Mouse (Mus musculus) neural tube, embryonic 12.5 days (tissue): ENCODE measurements around the gene Myocos. TPM values are rescaled to one million over a fixed set of nuclear protein-coding genes. Genes with fewer than 3 reads are reported as not detected.

Experiments used
- ATAC-seq: fragments of 200-750 bp; cut with Nextera tagmentation; 2 replicates; pipeline ENCODE4 v1.8.0; 2017; ENCODE audit warnings: low read depth, mild to moderate bottlenecking, moderate TSS enrichment, moderate library complexity; ENCODE audit not compliant: low FRiP score
- H3K27ac ChIP-seq: fragments of 300-500 bp; sonication (generic); 2 replicates; pipeline ENCODE4 v1.5.1; 2016
- H3K27me3 ChIP-seq: fragments of 300-500 bp; sonication (generic); replicated peaks from 2 replicates; pipeline ENCODE4 v1.6.1; 2016; ENCODE audit warnings: mild to moderate bottlenecking
- H3K36me3 ChIP-seq: fragments of 300-500 bp; sonication (generic); 2 replicates; pipeline ENCODE4 v1.6.1; 2016; ENCODE audit warnings: mild to moderate bottlenecking
- H3K4me1 ChIP-seq: fragments of 300-500 bp; sonication (generic); 2 replicates; pipeline ENCODE4 v1.6.1; 2016
- H3K4me2 ChIP-seq: fragments of 300-500 bp; sonication (generic); replicated peaks from 2 replicates; pipeline ENCODE4 v1.6.1; 2016; ENCODE audit warnings: mild to moderate bottlenecking
- H3K4me3 ChIP-seq: fragments of 300-500 bp; sonication (generic); 2 replicates; pipeline ENCODE4 v1.5.1; 2016
- H3K9ac ChIP-seq: fragments of 300-500 bp; sonication (generic); 2 replicates; pipeline ENCODE4 v1.6.1; 2016; ENCODE audit warnings: mild to moderate bottlenecking
- H3K9me3 ChIP-seq: fragments of 300-500 bp; sonication (generic); 2 replicates; pipeline ENCODE4 v1.6.1; 2016; ENCODE audit warnings: mild to moderate bottlenecking
- WGBS: fragments of 180-500 bp; shearing (Covaris S2); methylation state at CpG from one replicate; pipeline ENCODE4 v1.1.7; 2016; 5-methylcytosine and 5-hydroxymethylcytosine counted together
- polyA plus RNA-seq: library from polyadenylated mRNA; unstranded; fragments of >200 nt; fragmentation: Nextera tagmentation; extraction: Ambion mirVana; gene quantifications from 2 replicates; pipeline ENCODE4 v1.2.1, GENCODE M21; 2016

The Myocos gene
- polyA plus RNA-seq = not detected in 2 replicates

- no peak within 1 kb of the TSS for H3K9ac ChIP-seq
- ATAC-seq = no peak
- no peaks in the 10 kb centered on the region for H3K4me1 ChIP-seq
- H3K27me3 ChIP-seq = no peaks in the 10 kb centered on the region
- no peaks in the 10 kb centered on the region for H3K36me3 ChIP-seq
- no peaks in the 10 kb centered on the region for H3K9me3 ChIP-seq
- H3K4me2 ChIP-seq = no peak within 1 kb of the TSS
- H3K4me3 ChIP-seq = no peak within 1 kb of the TSS
- 88% methylated on average over 7 of the region's 7 CpGs for WGBS
- no peak within 1 kb of the TSS for H3K27ac ChIP-seq
These were observed at the start of gene Myocos for GRCm38 (mm10) chr1:162658119-162658518. Gene Myocos, minus strand, starts transcription at chr1:162658219.

- 46% methylated on average over 8 of the region's 8 CpGs for WGBS
- Histone ChIP-seq H3K9ac (no peak overlapping the region), H3K4me3 (no peak overlapping the region), H3K4me2 (no peak overlapping the region), H3K4me1 (no peaks in the 10 kb centered on the region), H3K9me3 (no peaks in the 10 kb centered on the region), H3K27ac (no peak overlapping the region), H3K27me3 (no peaks in the 10 kb centered on the region), H3K36me3 (peaks cover 69% of the 10 kb centered on the region)
- no peak for ATAC-seq
These were observed 42.5 kb upstream of the Myocos start for GRCm38 (mm10) chr1:162700389-162701066.

- no peaks in the 10 kb centered on the region for H3K4me1 ChIP-seq
- no peaks in the 10 kb centered on the region for H3K27me3 ChIP-seq
- H3K9me3 ChIP-seq = no peaks in the 10 kb centered on the region
- peaks cover 69% of the 10 kb centered on the region for H3K36me3 ChIP-seq
- H3K27ac ChIP-seq = no peak overlapping the region
- no peak overlapping the region for H3K4me2 ChIP-seq
- 97% methylated on average over 6 of the region's 6 CpGs for WGBS
- no peak for ATAC-seq
- no peak overlapping the region for H3K9ac ChIP-seq
- no peak overlapping the region for H3K4me3 ChIP-seq
These were observed 39.8 kb upstream of the Myocos start for GRCm38 (mm10) chr1:162697866-162698265.

- H3K9me3 ChIP-seq = no peaks in the 10 kb centered on the region
- no peak overlapping the region for H3K4me2 ChIP-seq
- H3K4me1 ChIP-seq = no peaks in the 10 kb centered on the region
- peaks cover 69% of the 10 kb centered on the region for H3K36me3 ChIP-seq
- 96% methylated on average over 2 of the region's 2 CpGs for WGBS
- H3K9ac ChIP-seq = no peak overlapping the region
- no peak for ATAC-seq
- no peaks in the 10 kb centered on the region for H3K27me3 ChIP-seq
- no peak overlapping the region for H3K27ac ChIP-seq
- no peak overlapping the region for H3K4me3 ChIP-seq
These were observed 35.7 kb upstream of the Myocos start for GRCm38 (mm10) chr1:162693721-162694120.

- Histone ChIP-seq H3K4me2 (peak overlapping the region; percentile 57), H3K4me3 (peak overlapping the region; percentile 21; the same call in 1 of the 2 replicates), H3K36me3 (peaks cover 11% of the 10 kb centered on the region), H3K9ac (peak overlapping the region; percentile 33; the same call in 1 of the 2 replicates), H3K27me3 (no peaks in the 10 kb centered on the region), H3K4me1 (peaks cover 11% of the 10 kb centered on the region), H3K9me3 (no peaks in the 10 kb centered on the region), H3K27ac (no peak overlapping the region)
- ATAC-seq = peak; percentile 81
- 5% methylated on average over 11 of the region's 11 CpGs for WGBS
These were observed 7.6 kb upstream of the Myocos start for GRCm38 (mm10) chr1:162665486-162666174.

- H3K4me1 ChIP-seq = peaks cover 11% of the 10 kb centered on the region
- 0 out of 2 replicates have a peak overlapping the region, but pooled peaks have one; percentile 33 for H3K9ac ChIP-seq
- peak overlapping the region; percentile 57 for H3K4me2 ChIP-seq
- H3K27me3 ChIP-seq = no peaks in the 10 kb centered on the region
- 0 out of 2 replicates have a peak overlapping the region, but pooled peaks have one; percentile 21 for H3K4me3 ChIP-seq
- H3K9me3 ChIP-seq = no peaks in the 10 kb centered on the region
- H3K27ac ChIP-seq = no peak overlapping the region
- H3K36me3 ChIP-seq = peaks cover 10% of the 10 kb centered on the region; the same call in 1 of the 2 replicates
- 17% methylated on average over 10 of the region's 10 CpGs for WGBS
- peak; percentile 98 for ATAC-seq
These were observed 6.9 kb upstream of the Myocos start for GRCm38 (mm10) chr1:162664826-162665475.

GRCm38 (mm10) chr1:162660276-162660860 lies 2.3 kb upstream of the Myocos start:
- H3K4me3 ChIP-seq = no peak overlapping the region
- H3K4me1 ChIP-seq = peaks cover 6% of the 10 kb centered on the region; the same call in 1 of the 2 replicates
- H3K36me3 ChIP-seq = no peaks in the 10 kb centered on the region
- no peak overlapping the region for H3K4me2 ChIP-seq
- 90% methylated on average over 11 of the region's 11 CpGs for WGBS
- no peaks in the 10 kb centered on the region for H3K27me3 ChIP-seq
- ATAC-seq = no peak
- no peaks in the 10 kb centered on the region for H3K9me3 ChIP-seq
- no peak overlapping the region for H3K9ac ChIP-seq
- no peak overlapping the region for H3K27ac ChIP-seq

GRCm38 (mm10) chr1:162648416-162648815 lies 9.6 kb downstream of the Myocos start:
- no peaks in the 10 kb centered on the region for H3K36me3 ChIP-seq
- no peak overlapping the region for H3K4me3 ChIP-seq
- H3K9ac ChIP-seq = no peak overlapping the region
- WGBS = 95% methylated on average over 14 of the region's 14 CpGs
- no peak overlapping the region for H3K4me2 ChIP-seq
- no peak for ATAC-seq
- no peaks in the 10 kb centered on the region for H3K27me3 ChIP-seq
- H3K4me1 ChIP-seq = no peaks in the 10 kb centered on the region
- H3K9me3 ChIP-seq = no peaks in the 10 kb centered on the region
- H3K27ac ChIP-seq = no peak overlapping the region

GRCm38 (mm10) chr1:162646083-162646686 lies 11.8 kb downstream of the Myocos start:
- no peak overlapping the region for H3K4me3 ChIP-seq
- no peaks in the 10 kb centered on the region for H3K27me3 ChIP-seq
- H3K4me1 ChIP-seq = no peaks in the 10 kb centered on the region
- no peaks in the 10 kb centered on the region for H3K9me3 ChIP-seq
- H3K9ac ChIP-seq = no peak overlapping the region
- H3K4me2 ChIP-seq = no peak overlapping the region
- H3K36me3 ChIP-seq = no peaks in the 10 kb centered on the region
- WGBS = 81% methylated on average over 10 of the region's 10 CpGs
- no peak overlapping the region for H3K27ac ChIP-seq
- ATAC-seq = no peak

- H3K27ac ChIP-seq = no peak overlapping the region
- 65% methylated on average over 4 of the region's 4 CpGs for WGBS
- H3K4me1 ChIP-seq = no peaks in the 10 kb centered on the region
- H3K9ac ChIP-seq = no peak overlapping the region
- H3K4me3 ChIP-seq = no peak overlapping the region
- H3K27me3 ChIP-seq = no peaks in the 10 kb centered on the region
- no peak overlapping the region for H3K4me2 ChIP-seq
- H3K9me3 ChIP-seq = no peaks in the 10 kb centered on the region
- no peak for ATAC-seq
- H3K36me3 ChIP-seq = no peaks in the 10 kb centered on the region
These were observed 14.3 kb downstream of the Myocos start for GRCm38 (mm10) chr1:162643752-162644151.

GRCm38 (mm10) chr1:162642591-162642990 lies 15.4 kb downstream of the Myocos start:
- H3K27ac ChIP-seq = no peak overlapping the region
- no peak overlapping the region for H3K4me2 ChIP-seq
- H3K4me1 ChIP-seq = no peaks in the 10 kb centered on the region
- 81% methylated on average over 3 of the region's 3 CpGs for WGBS
- H3K36me3 ChIP-seq = no peaks in the 10 kb centered on the region
- no peak for ATAC-seq
- no peaks in the 10 kb centered on the region for H3K9me3 ChIP-seq
- no peak overlapping the region for H3K4me3 ChIP-seq
- no peak overlapping the region for H3K9ac ChIP-seq
- no peaks in the 10 kb centered on the region for H3K27me3 ChIP-seq

GRCm38 (mm10) chr1:162639861-162640260 lies 18.2 kb downstream of the Myocos start:
- Histone ChIP-seq H3K9me3 (no peaks in the 10 kb centered on the region), H3K27me3 (no peaks in the 10 kb centered on the region), H3K4me2 (no peak overlapping the region), H3K4me3 (no peak overlapping the region), H3K27ac (no peak overlapping the region), H3K36me3 (no peaks in the 10 kb centered on the region), H3K9ac (no peak overlapping the region), H3K4me1 (no peaks in the 10 kb centered on the region)
- WGBS = 87% methylated on average over 1 of the region's 1 CpGs
- ATAC-seq = no peak
